8 mouse cellular contexts compared by ENCODE assay signal in the genomic region with DNA sequence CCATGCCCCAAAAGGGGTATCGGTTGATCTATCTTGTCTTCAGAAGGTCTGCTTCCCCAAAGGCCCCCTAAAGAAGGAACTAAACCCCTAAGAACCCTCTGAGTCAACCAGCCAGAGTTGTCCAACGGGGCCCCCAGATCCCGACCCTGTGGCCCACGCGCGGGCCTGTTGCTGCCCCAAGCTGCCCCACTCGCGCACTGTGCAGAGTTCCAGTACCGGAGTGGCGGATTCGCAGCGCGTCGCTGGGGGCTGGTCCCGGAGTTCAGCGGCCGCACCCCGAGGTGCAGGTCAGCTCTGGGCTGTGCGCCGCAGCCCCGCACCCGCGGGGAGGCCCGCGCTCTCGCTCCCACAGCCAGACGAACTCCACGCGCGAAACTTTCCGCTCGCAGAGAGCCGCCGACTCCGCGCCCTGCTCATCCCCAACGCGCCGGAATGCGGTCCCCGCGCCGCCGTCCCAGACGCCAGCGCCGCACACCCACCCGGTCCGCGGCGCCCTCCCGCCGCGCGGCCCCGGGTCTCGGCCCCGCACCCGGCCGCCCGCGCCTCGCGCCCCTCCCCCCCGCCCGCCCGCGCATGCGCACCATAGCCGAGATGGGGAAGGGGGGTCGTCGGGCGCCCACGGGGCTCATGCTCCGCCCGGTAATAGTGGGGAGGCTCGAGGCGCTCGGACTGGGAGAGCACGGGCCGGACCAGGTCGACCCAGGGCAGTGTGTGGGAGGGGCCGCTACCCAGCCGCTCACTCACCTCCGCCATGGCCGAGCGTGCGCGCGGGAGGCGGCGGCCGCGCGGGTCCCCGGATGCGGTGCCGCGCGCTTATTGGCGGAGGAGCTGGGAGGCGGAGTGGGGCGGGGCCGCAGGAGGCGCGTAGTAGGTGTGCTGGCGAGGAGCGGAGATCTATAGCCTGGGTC. TPM values are rescaled to one million over a fixed set of nuclear protein-coding genes. Genes with fewer than 3 reads are reported as not detected.
DNase-seq lines count a peak whose midpoint lies in the region; ATAC-seq and TF ChIP-seq lines count a peak whose summit lies in the region.

TSS of gene Mier2 (minus strand) at position 870 of the 908 bp plus-strand sequence.

- peak within 1 kb of the TSS; percentile 73 for H3K4me3 ChIP-seq in erythroblast, embryonic 14.5 days (replicated peaks)
- H3K4me3 ChIP-seq in embryonic facial prominence, embryonic 11.5 days (ENCODE audit: low read depth, low read length): peak within 1 kb of the TSS; percentile 74
- peak within 1 kb of the TSS; percentile 73 for H3K4me3 ChIP-seq in heart, adult 2 months
- peak within 1 kb of the TSS; percentile 94 for H3K4me3 ChIP-seq in limb, embryonic 14.5 days (replicated peaks; ENCODE audit: low read length)
- H3K4me3 ChIP-seq in midbrain, embryonic 16.5 days (ENCODE audit: low read depth, low read length): peak within 1 kb of the TSS; percentile 87

- TF ChIP-seq POLR2A in heart, adult 2 months (IDR thresholded peaks at IDR 0.05; ENCODE audit: insufficient read depth, low read depth, low read length): no peak
- peak; percentile 51; the same call in 1 of the 2 replicates for TF ChIP-seq POLR2A in limb, embryonic 14.5 days (IDR thresholded peaks at IDR 0.05; ENCODE audit: borderline replicate concordance, extremely low read depth, insufficient read depth, insufficient read length)

- H3K4me2 ChIP-seq in embryonic facial prominence, embryonic 11.5 days (ENCODE audit: low read depth, low read length): peak within 1 kb of the TSS; percentile 72
- H3K4me2 ChIP-seq in limb, embryonic 14.5 days (replicated peaks; ENCODE audit: low read depth, low read length, severe bottlenecking): peak within 1 kb of the TSS; percentile 90
- H3K4me2 ChIP-seq in midbrain, embryonic 16.5 days (ENCODE audit: low read length): peak within 1 kb of the TSS; percentile 81

- peaks cover 27% of the 10 kb centered on the region for H3K4me1 ChIP-seq in erythroblast, embryonic 14.5 days (ENCODE audit: control insufficient read depth)
- no peaks in the 10 kb centered on the region for H3K4me1 ChIP-seq in embryonic facial prominence, embryonic 11.5 days (ENCODE audit: control insufficient read depth, insufficient read depth, low read length)
- peaks cover 3% of the 10 kb centered on the region for H3K4me1 ChIP-seq in heart, adult 2 months (ENCODE audit: control insufficient read depth, insufficient read depth, low read length)
- H3K4me1 ChIP-seq in limb, embryonic 14.5 days (ENCODE audit: control insufficient read depth, insufficient read depth, low read length): peaks cover 11% of the 10 kb centered on the region
- peaks cover 22% of the 10 kb centered on the region for H3K4me1 ChIP-seq in midbrain, embryonic 16.5 days (ENCODE audit: control insufficient read depth, insufficient read depth, low read length)

- intact Hi-C loops in heart, adult 2 months (cut with DNase I): no loop called here

- no peak for ATAC-seq in erythroblast, adult 5-6 weeks (replicated peaks; ENCODE audit: low FRiP score, poor library complexity, severe bottlenecking)
- ATAC-seq in embryonic facial prominence, embryonic 11.5 days (replicated peaks; ENCODE audit: insufficient number of reproducible peaks, low FRiP score, low TSS enrichment, low read depth): peak; percentile 87
- peak; percentile 88 for ATAC-seq in limb, embryonic 14.5 days (ENCODE audit: low FRiP score, low read depth)
- peak; percentile 92 for ATAC-seq in midbrain, embryonic 16.5 days

- peak; percentile 80 for DNase-seq in embryonic facial prominence, embryonic 11.5 days (ENCODE audit: low spot score)
- DNase-seq in heart, adult 2 months: peak; percentile 86
- DNase-seq in kidney, adult 8-10 months: peak; percentile 67 to 69
- DNase-seq in limb, embryonic 14.5 days (ENCODE audit: low spot score): peak; percentile 65
- peak; percentile 47 to 76 for DNase-seq in spleen, postnatal 10 days (ENCODE audit: low spot score in 2 of 2)

- under 1% methylated on average over 72 of the region's 108 CpGs for WGBS in embryonic facial prominence, embryonic 11.5 days
- 1% methylated on average over 93 of the region's 108 CpGs for WGBS in heart, adult 2 months
- 1% methylated on average over 59 of the region's 108 CpGs for WGBS in limb, embryonic 14.5 days
- under 1% methylated on average over 87 of the region's 108 CpGs for WGBS in midbrain, embryonic 16.5 days

- no peak for TF ChIP-seq CTCF in heart, adult 2 months (IDR thresholded peaks at IDR 0.05)

- no peaks in the 10 kb centered on the region for H3K9me3 ChIP-seq in erythroblast, embryonic 14.5 days (ENCODE audit: control insufficient read depth, low read length)
- H3K9me3 ChIP-seq in embryonic facial prominence, embryonic 11.5 days (replicated peaks; ENCODE audit: control insufficient read depth, low read length): no peaks in the 10 kb centered on the region
- H3K9me3 ChIP-seq in limb, embryonic 14.5 days (ENCODE audit: control insufficient read depth, low read length): no peaks in the 10 kb centered on the region
- H3K9me3 ChIP-seq in midbrain, embryonic 16.5 days (replicated peaks; ENCODE audit: control insufficient read depth, low read length, poor library complexity, severe bottlenecking): no peaks in the 10 kb centered on the region

- peaks cover 11% of the 10 kb centered on the region for H3K27me3 ChIP-seq in erythroblast, embryonic 14.5 days (ENCODE audit: control insufficient read depth)
- H3K27me3 ChIP-seq in embryonic facial prominence, embryonic 11.5 days (ENCODE audit: control insufficient read depth, insufficient read depth, low read length): no peaks in the 10 kb centered on the region
- H3K27me3 ChIP-seq in heart, adult 2 months (ENCODE audit: control insufficient read depth, insufficient read depth, low read length): no peaks in the 10 kb centered on the region
- no peaks in the 10 kb centered on the region for H3K27me3 ChIP-seq in limb, embryonic 14.5 days (ENCODE audit: control insufficient read depth, insufficient read depth, low read length)
- no peaks in the 10 kb centered on the region for H3K27me3 ChIP-seq in midbrain, embryonic 16.5 days (ENCODE audit: control insufficient read depth, insufficient read depth, low read depth, low read length)

- H3K27ac ChIP-seq in embryonic facial prominence, embryonic 11.5 days (replicated peaks; ENCODE audit: low read depth, low read length): peak within 1 kb of the TSS; percentile 54; the same call in 1 of the 2 replicates
- H3K27ac ChIP-seq in heart, adult 2 months: peak within 1 kb of the TSS; percentile 67
- H3K27ac ChIP-seq in limb, embryonic 14.5 days (replicated peaks; ENCODE audit: low read depth, low read length): peak within 1 kb of the TSS; percentile 43; the same call in 1 of the 2 replicates
- peak within 1 kb of the TSS; percentile 74 for H3K27ac ChIP-seq in midbrain, embryonic 16.5 days (ENCODE audit: low read length)

- no peak for TF ChIP-seq EP300 in heart, adult 2 months (IDR thresholded peaks at IDR 0.05; ENCODE audit: insufficient read depth, low read depth, low read length)

- H3K36me3 ChIP-seq in erythroblast, embryonic 14.5 days (ENCODE audit: control insufficient read depth): peaks cover 11% of the 10 kb centered on the region
- no peaks in the 10 kb centered on the region for H3K36me3 ChIP-seq in embryonic facial prominence, embryonic 11.5 days (replicated peaks; ENCODE audit: control insufficient read depth, insufficient read depth, low read depth, low read length)
- H3K36me3 ChIP-seq in heart, adult 2 months (ENCODE audit: control insufficient read depth, insufficient read depth, low read length): no peaks in the 10 kb centered on the region
- peaks cover 11% of the 10 kb centered on the region for H3K36me3 ChIP-seq in limb, embryonic 14.5 days (ENCODE audit: control insufficient read depth, insufficient read depth, low read length)
- H3K36me3 ChIP-seq in midbrain, embryonic 16.5 days (ENCODE audit: control insufficient read depth, insufficient read depth, low read length): no peaks in the 10 kb centered on the region

- 0 out of 2 replicates have a peak, but pooled peaks cover 1% of the 10 kb centered on the region for H3K79me2 ChIP-seq in heart, adult 2 months (replicated peaks; ENCODE audit: control insufficient read depth, insufficient read depth, low read length)

- H3K9ac ChIP-seq in embryonic facial prominence, embryonic 11.5 days (replicated peaks; ENCODE audit: low read length): peak within 1 kb of the TSS; percentile 84
- peak within 1 kb of the TSS; percentile 95 for H3K9ac ChIP-seq in heart, adult 2 months (ENCODE audit: low read depth, low read length)
- H3K9ac ChIP-seq in limb, embryonic 14.5 days (ENCODE audit: low read depth, low read length, severe bottlenecking): peak within 1 kb of the TSS; percentile 96
- H3K9ac ChIP-seq in midbrain, embryonic 16.5 days (ENCODE audit: low read depth, low read length): peak within 1 kb of the TSS; percentile 86

RNA-seq across cellular contexts. Expression of gene Mier2, which starts in this region (rescaled TPM):
- polyA plus RNA-seq in erythroblast, embryonic 14.5 days (2012): 1.7 TPM in 2 replicates
- 1.5 TPM in 1 of 2 replicates, not detected in the other for total RNA-seq in erythroblast, adult 5-6 weeks (2015; ENCODE audit: low replicate concordance)
- total RNA-seq in erythroblast, adult 5-6 weeks (2017; ENCODE audit: low replicate concordance): 1.9 TPM in 1 of 2 replicates, not detected in the other
- 39.4 and 41.7 TPM in 2 replicates for polyA plus RNA-seq in embryonic facial prominence, embryonic 11.5 days (2014; fragmentation: Nextera tagmentation; extraction: Ambion mirVana)
- total RNA-seq in heart, adult 2 months (2021): 10 to 100 TPM; 12.7 to 12.9 TPM
- 27.4 and 31.8 TPM in 2 replicates for polyA plus RNA-seq in heart, adult 2 months (2012; rRNA removed)
- polyA plus RNA-seq in limb, embryonic 14.5 days (2012; rRNA removed): 162 and 237 TPM in 2 replicates
- 56.5 and 69.8 TPM in 2 replicates for polyA plus RNA-seq in limb, embryonic 14.5 days (2014; fragmentation: Nextera tagmentation; extraction: Ambion mirVana)
- polyA plus RNA-seq in midbrain, embryonic 16.5 days (2015; fragmentation: Nextera tagmentation; extraction: Ambion mirVana): 56.2 and 56.8 TPM in 2 replicates

Comparison
In these comparisons a context has a peak if more than half of its experiments do, and no peak if none do; other contexts are left out.
1. RNA of gene Mier2 (total RNA-seq): 12.7 to 12.9 TPM in heart, adult 2 months; 1.5 to 1.9 TPM in erythroblast, adult 5-6 weeks; every median in the first group is over 4 times any median in the second.
2. RNA of gene Mier2 (polyA plus RNA-seq): 56.5 to 237 TPM in limb, embryonic 14.5 days, 56.2 to 56.8 TPM in midbrain, embryonic 16.5 days, 39.4 to 41.7 TPM in embryonic facial prominence, embryonic 11.5 days and 27.4 to 31.8 TPM in heart, adult 2 months; 1.7 TPM in erythroblast, embryonic 14.5 days; every median in the first group is over 10 times any median in the second.
3. Peak in every context shown above with its lines, with median percentiles within 50 percentile points of each other: H3K4me3 ChIP-seq, DNase-seq, H3K27ac ChIP-seq, H3K4me2 ChIP-seq and H3K9ac ChIP-seq.